Mouse (Mus musculus) bone marrow macrophage, adult 2 months (primary cell): ENCODE data around the gene Opalin.

ENCODE experiments used
- CTCF ChIP-seq: IDR thresholded peaks from 2 replicates; pipeline ENCODE4 v1.5.1; 2012; ENCODE audit warnings: low read depth, mild to moderate bottlenecking, low read length, moderate library complexity
- POLR2A ChIP-seq: IDR thresholded peaks from 2 replicates; pipeline ENCODE4 v1.6.1; 2012; ENCODE audit warnings: mild to moderate bottlenecking, low read depth, low read length, borderline replicate concordance

DNA sequence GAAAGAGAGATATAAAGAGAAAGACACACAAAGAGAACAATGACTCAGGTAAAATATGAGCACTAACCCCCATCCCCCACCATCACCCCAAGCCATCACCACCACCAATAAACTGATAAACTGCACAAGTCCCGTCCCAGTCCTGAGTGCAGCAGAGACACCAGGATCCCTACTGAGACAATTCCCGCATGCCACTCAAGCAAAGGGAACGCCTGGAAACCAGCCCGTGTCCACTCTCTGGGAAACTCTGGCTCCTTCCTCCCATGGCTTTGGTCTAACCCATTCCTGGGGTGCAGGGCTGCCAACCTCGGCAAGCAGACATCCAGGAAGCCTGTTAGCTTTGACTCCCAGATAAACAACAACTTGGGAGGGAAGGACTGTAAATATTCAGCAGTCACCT, 33.1 kb upstream of the Opalin start:
- TF ChIP-seq POLR2A = no peak
- TF ChIP-seq CTCF = no peak
